Mouse (Mus musculus): Measurements from ENCODE around the gene Sh3gl2. TPM values are rescaled to one million over a fixed set of nuclear protein-coding genes. Genes with fewer than 3 reads are reported as not detected.

Gene Sh3gl2
- polyA plus RNA-seq, 1 experiment from 2014 or later, result 0.24 TPM

DNA sequence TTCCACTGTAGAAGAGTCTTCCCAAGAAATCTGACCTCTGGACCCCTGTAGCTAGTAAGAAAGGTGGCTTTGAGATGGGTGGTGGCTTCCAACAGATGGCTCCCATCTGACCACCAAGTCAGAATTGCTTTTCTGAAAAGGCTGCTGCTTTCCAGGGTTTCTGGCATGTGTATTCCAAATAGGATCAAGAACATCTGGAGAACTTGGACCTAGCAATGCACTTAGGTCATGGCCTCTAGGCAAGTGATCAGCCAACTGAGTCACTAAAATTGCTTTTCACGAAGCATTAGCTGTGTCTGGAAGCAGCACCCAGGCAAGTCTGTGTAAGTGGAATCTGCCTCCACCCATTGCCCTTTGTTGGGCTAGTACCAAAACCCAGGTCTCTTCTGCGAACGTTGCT lies 414.3 kb downstream of the Sh3gl2 start:
- ATAC-seq (ENCODE audit: low read depth), result no peak
- no peaks in the 10 kb centered on the region for H3K4me1 ChIP-seq (ENCODE audit: control insufficient read depth, low read depth, low read length)
- H3K27ac ChIP-seq (ENCODE audit: low read length), result no peak overlapping the region
- no peaks in the 10 kb centered on the region for H3K9me3 ChIP-seq (replicated peaks; ENCODE audit: control insufficient read depth, low read length)
- H3K9ac ChIP-seq (ENCODE audit: low read depth, low read length), result no peak overlapping the region
- H3K4me3 ChIP-seq (ENCODE audit: low read depth, low read length), result no peak overlapping the region
- no peaks in the 10 kb centered on the region for H3K27me3 ChIP-seq (ENCODE audit: control insufficient read depth, insufficient read depth, low read depth, low read length)
- H3K36me3 ChIP-seq (ENCODE audit: control insufficient read depth, insufficient read depth), result no peaks in the 10 kb centered on the region
- 73% methylated on average over 3 of the region's 3 CpGs for WGBS (ENCODE audit: insufficient replicate concordance)
- H3K4me2 ChIP-seq (ENCODE audit: low read depth, low read length), result no peak overlapping the region

DNA sequence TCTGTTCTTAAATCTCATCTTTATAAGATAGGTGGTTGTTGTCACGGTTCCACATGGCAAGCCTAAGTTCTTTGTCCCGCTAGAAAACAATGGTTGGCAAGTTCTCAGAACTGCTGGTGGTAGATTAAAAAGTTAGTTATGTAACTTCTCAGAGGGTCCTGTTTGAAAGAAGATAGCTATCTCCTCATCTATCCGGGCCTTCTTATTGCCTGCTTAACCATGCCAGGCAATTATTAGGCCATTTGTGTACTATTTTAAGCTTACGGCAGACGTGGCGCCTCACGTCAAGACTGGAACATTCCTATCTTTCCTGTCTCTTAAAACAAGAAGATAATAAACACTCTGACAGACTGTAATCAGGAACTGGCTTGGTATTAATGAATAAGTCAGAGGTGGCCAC lies 424.5 kb downstream of the Sh3gl2 start:
- H3K36me3 ChIP-seq (ENCODE audit: control insufficient read depth, insufficient read depth), result no peaks in the 10 kb centered on the region
- no peak overlapping the region for H3K4me2 ChIP-seq (ENCODE audit: low read depth, low read length)
- no peaks in the 10 kb centered on the region for H3K27me3 ChIP-seq (ENCODE audit: control insufficient read depth, insufficient read depth, low read depth, low read length)
- no peak overlapping the region for H3K27ac ChIP-seq (ENCODE audit: low read length)
- no peak for ATAC-seq (ENCODE audit: low read depth)
- 58% methylated on average over 7 of the region's 7 CpGs for WGBS (ENCODE audit: insufficient replicate concordance)
- H3K4me3 ChIP-seq (ENCODE audit: low read depth, low read length), result no peak overlapping the region
- no peak overlapping the region for H3K9ac ChIP-seq (ENCODE audit: low read depth, low read length)
- H3K9me3 ChIP-seq (replicated peaks; ENCODE audit: control insufficient read depth, low read length), result no peaks in the 10 kb centered on the region
- no peaks in the 10 kb centered on the region for H3K4me1 ChIP-seq (ENCODE audit: control insufficient read depth, low read depth, low read length)

DNA sequence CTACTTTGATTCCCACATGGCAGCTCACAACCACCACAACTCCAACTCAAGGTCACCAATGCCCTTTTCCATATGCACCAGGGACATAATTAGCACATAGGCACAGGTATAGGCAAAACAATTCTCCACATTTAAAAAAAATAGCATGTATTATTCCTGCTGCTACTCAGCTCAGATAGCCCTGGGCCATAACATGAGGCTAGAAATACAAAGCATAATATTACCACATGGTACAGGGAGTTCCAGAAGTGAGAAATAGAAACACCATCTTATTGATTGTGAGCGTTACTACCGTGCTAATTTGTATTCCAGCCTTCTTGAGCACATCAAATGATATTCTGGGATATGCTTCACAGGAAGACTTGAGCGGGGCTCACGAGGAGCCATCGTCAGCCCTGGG lies 464.3 kb downstream of the Sh3gl2 start:
- H3K9ac ChIP-seq (ENCODE audit: low read depth, low read length), result no peak overlapping the region
- no peak overlapping the region for H3K4me2 ChIP-seq (ENCODE audit: low read depth, low read length)
- no peak for ATAC-seq (ENCODE audit: low read depth)
- H3K4me1 ChIP-seq (ENCODE audit: control insufficient read depth, low read depth, low read length), result no peaks in the 10 kb centered on the region
- H3K27me3 ChIP-seq (ENCODE audit: control insufficient read depth, insufficient read depth, low read depth, low read length), result no peaks in the 10 kb centered on the region
- H3K27ac ChIP-seq (ENCODE audit: low read length), result no peak overlapping the region
- WGBS (ENCODE audit: insufficient replicate concordance), result 60% methylated on average over 5 of the region's 5 CpGs
- H3K4me3 ChIP-seq (ENCODE audit: low read depth, low read length), result no peak overlapping the region
- no peaks in the 10 kb centered on the region for H3K36me3 ChIP-seq (ENCODE audit: control insufficient read depth, insufficient read depth)
- no peaks in the 10 kb centered on the region for H3K9me3 ChIP-seq (replicated peaks; ENCODE audit: control insufficient read depth, low read length)

DNA sequence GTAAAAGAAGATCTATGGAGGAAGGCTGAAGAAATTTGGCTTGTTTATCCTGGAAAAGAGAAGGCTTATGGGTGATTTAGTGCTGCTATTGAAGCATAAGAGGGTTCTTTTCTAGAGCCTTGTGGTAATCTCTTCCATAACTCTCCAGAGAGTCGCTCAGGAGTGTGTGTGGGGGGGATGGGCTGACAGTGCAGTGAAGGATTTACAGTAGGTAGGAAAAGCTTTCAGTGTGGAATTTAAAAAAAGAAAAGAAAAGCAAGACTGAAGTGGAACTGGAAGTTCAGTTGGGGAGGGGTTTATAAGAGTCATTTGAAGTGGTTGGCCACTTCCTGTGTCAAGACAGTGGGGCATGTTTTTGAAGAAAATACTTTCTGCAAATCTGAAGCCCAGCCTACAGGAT lies 464.8 kb downstream of the Sh3gl2 start:
- Histone ChIP-seq H3K27ac (ENCODE audit: low read length) (no peak overlapping the region), H3K27me3 (ENCODE audit: control insufficient read depth, insufficient read depth, low read depth, low read length) (no peaks in the 10 kb centered on the region), H3K4me2 (ENCODE audit: low read depth, low read length) (no peak overlapping the region), H3K4me3 (ENCODE audit: low read depth, low read length) (no peak overlapping the region), H3K9ac (ENCODE audit: low read depth, low read length) (no peak overlapping the region), H3K36me3 (ENCODE audit: control insufficient read depth, insufficient read depth) (no peaks in the 10 kb centered on the region), H3K4me1 (ENCODE audit: control insufficient read depth, low read depth, low read length) (no peaks in the 10 kb centered on the region), H3K9me3 (replicated peaks; ENCODE audit: control insufficient read depth, low read length) (no peaks in the 10 kb centered on the region)
- ATAC-seq (ENCODE audit: low read depth), result no peak
- 23% methylated on average over 1 of the region's 1 CpGs for WGBS (ENCODE audit: insufficient replicate concordance)

DNA sequence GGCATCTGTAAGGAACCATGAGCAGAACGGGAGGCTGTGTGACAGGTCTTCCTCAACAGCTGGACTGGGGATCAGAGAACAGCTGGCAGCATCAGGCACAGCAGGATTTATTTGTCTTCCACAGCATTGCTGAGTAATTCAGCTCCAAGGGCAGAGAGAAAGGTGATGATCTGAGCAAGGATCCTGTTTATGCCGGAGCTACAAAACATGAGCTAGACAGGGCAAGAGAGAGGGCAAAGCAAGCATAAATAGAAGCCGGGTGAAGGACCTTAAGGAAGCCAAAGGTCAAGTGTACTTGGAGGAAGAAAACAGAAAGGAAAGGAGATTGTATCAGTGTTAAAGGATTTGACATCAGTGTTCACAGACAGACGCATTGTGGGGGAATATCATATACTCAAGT lies 467.4 kb downstream of the Sh3gl2 start:
- Histone ChIP-seq H3K36me3 (ENCODE audit: control insufficient read depth, insufficient read depth) (no peaks in the 10 kb centered on the region), H3K27ac (ENCODE audit: low read length) (no peak overlapping the region), H3K4me1 (ENCODE audit: control insufficient read depth, low read depth, low read length) (no peaks in the 10 kb centered on the region), H3K9ac (ENCODE audit: low read depth, low read length) (no peak overlapping the region), H3K4me3 (ENCODE audit: low read depth, low read length) (no peak overlapping the region), H3K4me2 (ENCODE audit: low read depth, low read length) (no peak overlapping the region), H3K9me3 (replicated peaks; ENCODE audit: control insufficient read depth, low read length) (no peaks in the 10 kb centered on the region), H3K27me3 (ENCODE audit: control insufficient read depth, insufficient read depth, low read depth, low read length) (no peaks in the 10 kb centered on the region)
- 35% methylated on average over 4 of the region's 4 CpGs for WGBS (ENCODE audit: insufficient replicate concordance)
- ATAC-seq (ENCODE audit: low read depth), result no peak

DNA sequence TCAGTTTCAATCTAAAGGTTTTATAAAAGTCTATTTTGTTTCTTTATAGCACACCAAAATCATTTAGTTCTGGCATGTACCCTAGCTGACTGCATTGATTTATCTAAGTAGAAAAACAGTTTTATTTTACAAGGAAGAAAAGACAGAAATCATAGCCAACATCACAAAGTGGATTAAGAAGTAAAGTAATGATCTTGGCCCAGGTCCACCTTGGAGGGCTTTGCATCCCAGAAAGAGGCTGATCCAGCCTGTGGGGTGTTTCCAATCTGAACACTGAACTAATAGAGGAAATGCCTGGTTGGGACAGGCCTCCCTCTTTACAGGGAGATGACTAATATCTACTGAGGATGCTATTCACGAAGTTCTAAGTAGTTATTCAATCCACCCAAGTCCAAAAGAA lies 472.7 kb downstream of the Sh3gl2 start:
- Histone ChIP-seq H3K27me3 (ENCODE audit: control insufficient read depth, insufficient read depth, low read depth, low read length) (no peaks in the 10 kb centered on the region), H3K9me3 (replicated peaks; ENCODE audit: control insufficient read depth, low read length) (no peaks in the 10 kb centered on the region), H3K4me1 (ENCODE audit: control insufficient read depth, low read depth, low read length) (no peaks in the 10 kb centered on the region), H3K27ac (ENCODE audit: low read length) (no peak overlapping the region), H3K4me3 (ENCODE audit: low read depth, low read length) (no peak overlapping the region), H3K4me2 (ENCODE audit: low read depth, low read length) (no peak overlapping the region), H3K36me3 (ENCODE audit: control insufficient read depth, insufficient read depth) (no peaks in the 10 kb centered on the region), H3K9ac (ENCODE audit: low read depth, low read length) (no peak overlapping the region)
- WGBS (ENCODE audit: insufficient replicate concordance), result 11% methylated on average over 1 of the region's 1 CpGs
- ATAC-seq (ENCODE audit: low read depth), result no peak

DNA sequence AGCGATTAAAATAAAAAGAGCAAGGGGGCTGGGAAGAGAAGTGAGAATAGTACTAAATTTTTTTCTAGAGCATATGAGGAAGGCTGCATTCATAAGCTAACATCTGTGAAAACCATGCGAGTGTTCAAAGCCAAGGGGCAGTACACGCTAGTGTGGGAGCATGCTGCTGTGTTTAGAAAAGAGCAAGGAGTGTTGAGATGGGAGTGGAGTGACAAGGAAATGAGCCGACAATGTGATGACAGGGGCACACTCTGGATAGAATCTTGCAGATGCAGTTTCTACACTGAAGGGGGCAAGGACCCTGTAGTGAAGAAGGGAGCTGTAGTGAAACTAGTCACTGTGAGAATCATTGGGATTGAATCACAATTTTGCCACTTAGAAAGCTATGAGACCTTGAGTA lies 481.2 kb downstream of the Sh3gl2 start:
- ATAC-seq (ENCODE audit: low read depth), result no peak
- WGBS (ENCODE audit: insufficient replicate concordance), result 63% methylated on average over 4 of the region's 4 CpGs
- no peak overlapping the region for H3K4me3 ChIP-seq (ENCODE audit: low read depth, low read length)
- H3K9ac ChIP-seq (ENCODE audit: low read depth, low read length), result no peak overlapping the region
- no peaks in the 10 kb centered on the region for H3K36me3 ChIP-seq (ENCODE audit: control insufficient read depth, insufficient read depth)
- H3K4me2 ChIP-seq (ENCODE audit: low read depth, low read length), result no peak overlapping the region
- no peaks in the 10 kb centered on the region for H3K4me1 ChIP-seq (ENCODE audit: control insufficient read depth, low read depth, low read length)
- no peaks in the 10 kb centered on the region for H3K27me3 ChIP-seq (ENCODE audit: control insufficient read depth, insufficient read depth, low read depth, low read length)
- H3K9me3 ChIP-seq (replicated peaks; ENCODE audit: control insufficient read depth, low read length), result no peaks in the 10 kb centered on the region
- H3K27ac ChIP-seq (ENCODE audit: low read length), result no peak overlapping the region
